Mouse (Mus musculus): ENCODE data around the gene Rapgef3. TPM values are rescaled to one million over a fixed set of nuclear protein-coding genes. Genes with fewer than 3 reads are reported as not detected.
A peak's percentile ranks its signal among the peaks of the same experiment; 100 is the strongest.

Rapgef3 gene
- polyA plus RNA-seq, 1 experiment from 2014 or later: 4.0 TPM

GRCm38 (mm10) chr15:97798134-97798533, 30.4 kb upstream of the Rapgef3 start:
- Histone ChIP-seq H3K27me3 (ENCODE audit: control insufficient read depth, insufficient read depth, low read length) (no peaks in the 10 kb centered on the region), H3K4me3 (ENCODE audit: low read depth, low read length) (no peak overlapping the region), H3K9ac (ENCODE audit: low read depth, low read length) (no peak overlapping the region), H3K4me1 (replicated peaks; ENCODE audit: control insufficient read depth, insufficient read depth, low read length) (peaks cover 2% of the 10 kb centered on the region; the same call in 1 of the 2 replicates), H3K36me3 (ENCODE audit: control insufficient read depth, insufficient read depth, low read length) (peaks cover 5% of the 10 kb centered on the region; the same call in 1 of the 2 replicates), H3K27ac (ENCODE audit: low read depth, low read length) (no peak overlapping the region), H3K4me2 (replicated peaks; ENCODE audit: low read depth, low read length) (no peak overlapping the region), H3K9me3 (ENCODE audit: control insufficient read depth, low read length) (no peaks in the 10 kb centered on the region)
- ATAC-seq (ENCODE audit: low FRiP score) (peak; percentile 63), DNase-seq (ENCODE audit: low spot score) (peak; percentile 74)
- 32% methylated on average over 17 of the region's 17 CpGs for WGBS

DNA sequence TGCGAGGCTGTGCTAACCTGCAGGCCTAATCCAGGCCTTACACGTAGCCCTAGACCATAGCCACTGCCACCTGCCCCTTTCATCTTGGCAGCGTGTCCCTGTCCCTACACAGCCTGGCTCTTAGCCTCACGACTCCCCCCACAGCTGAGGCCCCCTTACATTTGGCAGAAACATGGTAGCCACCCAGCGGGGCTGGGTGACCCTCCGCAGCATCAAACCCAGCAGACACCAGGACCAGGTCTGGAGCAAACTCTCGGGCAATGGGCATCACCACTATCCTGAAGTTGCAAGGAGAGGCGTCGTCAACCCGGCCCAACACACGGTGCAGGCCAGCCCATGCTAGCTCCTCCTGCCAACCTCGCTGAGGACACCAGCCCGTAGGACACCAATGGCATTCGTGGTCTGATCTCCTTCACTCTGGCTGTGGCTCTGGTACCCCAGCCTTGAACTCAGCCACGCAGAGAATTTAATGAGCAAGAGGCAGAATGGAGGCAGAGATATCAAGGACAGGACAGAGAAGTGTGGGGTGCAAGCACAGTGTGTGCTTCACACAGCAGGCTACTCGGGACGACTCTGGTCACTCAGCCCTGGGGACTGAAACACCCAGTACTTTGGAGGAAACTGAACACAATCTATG, 29.0 kb upstream of the Rapgef3 start:
- H3K27ac ChIP-seq (ENCODE audit: low read depth, low read length): no peak overlapping the region
- no peak for ATAC-seq (ENCODE audit: low FRiP score)

DNA sequence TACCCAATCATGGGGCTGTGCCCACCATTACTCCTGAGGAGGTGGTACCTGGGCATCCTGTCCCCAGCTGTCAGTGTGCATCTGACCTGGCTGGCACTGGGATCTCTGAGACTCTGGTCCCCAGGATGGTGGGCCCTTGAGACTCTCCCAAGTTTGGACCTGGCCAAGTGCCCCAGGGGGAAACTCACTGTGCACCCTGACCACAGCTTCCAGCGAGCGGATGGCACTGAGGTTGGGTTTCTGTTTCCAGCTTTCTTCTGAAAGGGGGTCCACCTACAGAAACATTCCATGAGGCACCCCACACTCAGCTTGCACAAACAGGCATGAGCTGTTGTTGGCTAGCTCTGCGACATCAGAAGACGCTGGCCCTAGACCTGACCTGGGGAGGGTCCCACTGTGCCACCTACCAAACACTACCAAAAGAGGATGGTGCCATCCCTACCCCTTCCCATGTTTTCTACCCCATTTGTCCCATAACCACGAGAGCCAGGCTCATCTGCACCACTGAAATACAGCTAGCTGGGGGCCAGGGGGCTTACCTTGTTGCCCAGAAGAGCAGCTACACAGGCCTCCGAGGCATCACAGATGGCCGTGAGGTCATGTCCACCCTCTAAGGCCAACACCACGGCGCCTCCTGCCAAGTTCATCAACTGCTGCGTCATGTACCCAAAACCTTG, 27.9 kb upstream of the Rapgef3 start:
- H3K36me3 ChIP-seq (ENCODE audit: control insufficient read depth, insufficient read depth, low read length): peaks cover 6% of the 10 kb centered on the region; the same call in 1 of the 2 replicates
- H3K9ac ChIP-seq (ENCODE audit: low read depth, low read length): no peak overlapping the region
- H3K4me2 ChIP-seq (replicated peaks; ENCODE audit: low read depth, low read length): no peak overlapping the region
- no peak overlapping the region for H3K4me3 ChIP-seq (ENCODE audit: low read depth, low read length)
- H3K4me1 ChIP-seq (replicated peaks; ENCODE audit: control insufficient read depth, insufficient read depth, low read length): no peaks in the 10 kb centered on the region
- no peak overlapping the region for H3K27ac ChIP-seq (ENCODE audit: low read depth, low read length)
- H3K27me3 ChIP-seq (ENCODE audit: control insufficient read depth, insufficient read depth, low read length): no peaks in the 10 kb centered on the region
- ATAC-seq (ENCODE audit: low FRiP score): no peak
- 97% methylated on average over 10 of the region's 10 CpGs for WGBS
- DNase-seq (ENCODE audit: low spot score): no peak
- H3K9me3 ChIP-seq (ENCODE audit: control insufficient read depth, low read length): no peaks in the 10 kb centered on the region

More for the DNA sequence above, 29.0 kb upstream of the Rapgef3 start:
- Histone ChIP-seq H3K9me3 (ENCODE audit: control insufficient read depth, low read length) (no peaks in the 10 kb centered on the region), H3K9ac (ENCODE audit: low read depth, low read length) (no peak overlapping the region), H3K4me2 (replicated peaks; ENCODE audit: low read depth, low read length) (no peak overlapping the region), H3K4me3 (ENCODE audit: low read depth, low read length) (no peak overlapping the region), H3K4me1 (replicated peaks; ENCODE audit: control insufficient read depth, insufficient read depth, low read length) (no peaks in the 10 kb centered on the region), H3K27me3 (ENCODE audit: control insufficient read depth, insufficient read depth, low read length) (no peaks in the 10 kb centered on the region), H3K36me3 (ENCODE audit: control insufficient read depth, insufficient read depth, low read length) (peaks cover 7% of the 10 kb centered on the region; the same call in 1 of the 2 replicates)
- DNase-seq (ENCODE audit: low spot score): no peak
- WGBS: 96% methylated on average over 17 of the region's 17 CpGs

- Histone ChIP-seq H3K9me3 (ENCODE audit: control insufficient read depth, low read length) (no peaks in the 10 kb centered on the region), H3K4me1 (replicated peaks; ENCODE audit: control insufficient read depth, insufficient read depth, low read length) (no peaks in the 10 kb centered on the region), H3K27ac (ENCODE audit: low read depth, low read length) (no peak overlapping the region), H3K36me3 (ENCODE audit: control insufficient read depth, insufficient read depth, low read length) (peaks cover 4% of the 10 kb centered on the region; the same call in 1 of the 2 replicates), H3K9ac (ENCODE audit: low read depth, low read length) (no peak overlapping the region), H3K27me3 (ENCODE audit: control insufficient read depth, insufficient read depth, low read length) (no peaks in the 10 kb centered on the region), H3K4me3 (ENCODE audit: low read depth, low read length) (no peak overlapping the region), H3K4me2 (replicated peaks; ENCODE audit: low read depth, low read length) (no peak overlapping the region)
- ATAC-seq (ENCODE audit: low FRiP score): no peak
- 76% methylated on average over 5 of the region's 5 CpGs for WGBS
- no peak for DNase-seq (ENCODE audit: low spot score)
Observed at GRCm38 (mm10) chr15:97794268-97794667, 26.5 kb upstream of the Rapgef3 start.

- H3K9me3 ChIP-seq (ENCODE audit: control insufficient read depth, low read length): no peaks in the 10 kb centered on the region
- WGBS: 91% methylated on average over 18 of the region's 18 CpGs
- ATAC-seq (ENCODE audit: low FRiP score): no peak
- H3K27me3 ChIP-seq (ENCODE audit: control insufficient read depth, insufficient read depth, low read length): no peaks in the 10 kb centered on the region
- H3K4me2 ChIP-seq (replicated peaks; ENCODE audit: low read depth, low read length): no peak overlapping the region
- no peak overlapping the region for H3K4me3 ChIP-seq (ENCODE audit: low read depth, low read length)
- no peak for DNase-seq (ENCODE audit: low spot score)
- no peak overlapping the region for H3K9ac ChIP-seq (ENCODE audit: low read depth, low read length)
- peaks cover 4% of the 10 kb centered on the region; the same call in 1 of the 2 replicates for H3K36me3 ChIP-seq (ENCODE audit: control insufficient read depth, insufficient read depth, low read length)
- H3K27ac ChIP-seq (ENCODE audit: low read depth, low read length): no peak overlapping the region
- no peaks in the 10 kb centered on the region for H3K4me1 ChIP-seq (replicated peaks; ENCODE audit: control insufficient read depth, insufficient read depth, low read length)
Observed at GRCm38 (mm10) chr15:97793386-97794153, 25.8 kb upstream of the Rapgef3 start.

DNA sequence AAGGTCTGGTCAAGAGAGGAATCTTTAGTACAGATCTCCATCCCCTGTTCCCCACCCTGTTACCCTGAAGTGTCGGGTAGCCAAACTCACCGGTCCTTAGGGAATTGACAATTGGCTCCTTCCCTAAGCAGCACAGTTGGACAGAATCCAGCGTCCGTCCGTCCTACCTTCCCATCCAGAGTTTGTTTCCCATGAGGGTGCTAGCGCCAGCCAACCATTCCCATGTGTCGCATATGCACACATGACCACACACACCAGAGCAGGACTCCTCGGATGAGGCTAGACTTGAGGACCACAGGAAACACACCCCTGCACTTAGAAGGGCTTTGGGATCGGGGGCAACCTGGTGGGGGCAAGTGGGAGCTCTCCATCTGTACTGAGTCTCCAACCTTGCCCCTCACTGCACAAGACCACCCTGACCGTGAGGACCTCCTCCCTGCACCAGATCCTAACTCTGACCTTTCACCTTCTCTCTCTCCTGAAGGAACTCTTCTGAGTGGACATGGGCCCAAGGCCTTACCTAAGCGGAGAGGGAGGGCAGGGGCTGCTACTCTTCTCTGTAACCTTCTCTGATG, 23.4 kb upstream of the Rapgef3 start:
- no peak overlapping the region for H3K4me3 ChIP-seq (ENCODE audit: low read depth, low read length)
- H3K9ac ChIP-seq (ENCODE audit: low read depth, low read length): no peak overlapping the region
- no peak overlapping the region for H3K27ac ChIP-seq (ENCODE audit: low read depth, low read length)
- no peaks in the 10 kb centered on the region for H3K27me3 ChIP-seq (ENCODE audit: control insufficient read depth, insufficient read depth, low read length)
- ATAC-seq (ENCODE audit: low FRiP score) (no peak), DNase-seq (ENCODE audit: low spot score) (no peak)
- H3K4me2 ChIP-seq (replicated peaks; ENCODE audit: low read depth, low read length): no peak overlapping the region
- no peaks in the 10 kb centered on the region for H3K9me3 ChIP-seq (ENCODE audit: control insufficient read depth, low read length)
- H3K36me3 ChIP-seq (ENCODE audit: control insufficient read depth, insufficient read depth, low read length): peaks cover 4% of the 10 kb centered on the region; the same call in 1 of the 2 replicates
- no peaks in the 10 kb centered on the region for H3K4me1 ChIP-seq (replicated peaks; ENCODE audit: control insufficient read depth, insufficient read depth, low read length)
- WGBS: 93% methylated on average over 11 of the region's 11 CpGs

DNA sequence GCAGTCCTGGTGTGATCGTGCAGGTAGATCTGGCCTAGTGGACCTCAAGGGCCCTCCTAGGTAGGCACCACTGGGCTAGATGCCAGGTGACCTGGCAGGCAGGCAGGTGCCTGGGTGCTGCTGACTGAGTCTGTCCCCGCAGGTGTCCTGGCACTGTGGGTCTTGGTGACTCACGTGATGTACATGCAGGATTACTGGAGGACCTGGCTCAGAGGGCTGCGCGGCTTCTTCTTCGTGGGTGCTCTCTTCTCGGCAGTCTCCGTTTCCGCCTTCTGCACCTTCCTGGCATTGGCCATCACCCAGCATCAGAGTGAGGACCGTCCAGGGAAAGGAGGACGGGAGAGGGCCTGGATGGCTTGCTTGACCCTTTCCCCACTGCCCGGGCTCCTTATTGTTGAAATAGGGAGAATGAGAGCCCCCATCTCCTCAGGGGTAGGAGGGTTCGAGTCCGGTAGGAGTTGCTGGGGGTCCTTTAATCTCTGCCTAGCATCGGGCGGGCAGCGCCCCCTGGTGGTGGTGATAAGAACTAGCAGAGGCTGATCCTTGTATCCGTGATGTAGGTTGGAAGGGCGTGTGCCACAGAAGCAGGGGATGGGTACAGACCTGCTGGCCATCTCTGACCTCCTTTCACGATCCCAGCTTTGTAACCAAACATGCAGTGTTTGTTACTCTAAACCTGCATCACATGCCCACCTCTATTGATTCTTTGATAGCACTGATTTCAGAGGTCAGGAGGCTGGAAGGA, 22.2 kb upstream of the Rapgef3 start:
- H3K27ac ChIP-seq (ENCODE audit: low read depth, low read length): no peak overlapping the region
- no peak overlapping the region for H3K9ac ChIP-seq (ENCODE audit: low read depth, low read length)
- no peak overlapping the region for H3K4me2 ChIP-seq (replicated peaks; ENCODE audit: low read depth, low read length)
- H3K4me1 ChIP-seq (replicated peaks; ENCODE audit: control insufficient read depth, insufficient read depth, low read length): no peaks in the 10 kb centered on the region
- H3K36me3 ChIP-seq (ENCODE audit: control insufficient read depth, insufficient read depth, low read length): peaks cover 4% of the 10 kb centered on the region; the same call in 1 of the 2 replicates
- ATAC-seq (ENCODE audit: low FRiP score) (no peak), DNase-seq (ENCODE audit: low spot score) (peak; percentile 81)
- H3K9me3 ChIP-seq (ENCODE audit: control insufficient read depth, low read length): no peaks in the 10 kb centered on the region
- H3K4me3 ChIP-seq (ENCODE audit: low read depth, low read length): no peak overlapping the region
- H3K27me3 ChIP-seq (ENCODE audit: control insufficient read depth, insufficient read depth, low read length): no peaks in the 10 kb centered on the region; the same call in 1 of the 2 replicates
- 57% methylated on average over 20 of the region's 20 CpGs for WGBS

GRCm38 (mm10) chr15:97788821-97789220, 21.0 kb upstream of the Rapgef3 start:
- Histone ChIP-seq H3K4me3 (ENCODE audit: low read depth, low read length) (no peak overlapping the region), H3K4me2 (replicated peaks; ENCODE audit: low read depth, low read length) (no peak overlapping the region), H3K36me3 (ENCODE audit: control insufficient read depth, insufficient read depth, low read length) (peaks cover 2% of the 10 kb centered on the region; the same call in 1 of the 2 replicates), H3K9ac (ENCODE audit: low read depth, low read length) (no peak overlapping the region), H3K27me3 (ENCODE audit: control insufficient read depth, insufficient read depth, low read length) (no peaks in the 10 kb centered on the region; the same call in 1 of the 2 replicates), H3K27ac (ENCODE audit: low read depth, low read length) (no peak overlapping the region; the same call in 1 of the 2 replicates), H3K9me3 (ENCODE audit: control insufficient read depth, low read length) (no peaks in the 10 kb centered on the region), H3K4me1 (replicated peaks; ENCODE audit: control insufficient read depth, insufficient read depth, low read length) (no peaks in the 10 kb centered on the region; the same call in 1 of the 2 replicates)
- DNase-seq (ENCODE audit: low spot score) (no peak), ATAC-seq (ENCODE audit: low FRiP score) (no peak)
- WGBS: 76% methylated on average over 6 of the region's 6 CpGs

Data from hindbrain, embryonic 11.5 days (tissue).